Mouse (Mus musculus) erythroblast, embryonic 14.5 days (primary cell): ENCODE results near the gene Plekha7. TPM values are rescaled to one million over a fixed set of nuclear protein-coding genes. Genes with fewer than 3 reads are reported as not detected.

Experiments
- H3K27me3 ChIP-seq: 2 replicates; pipeline ENCODE4 v1.6.1; 2012; ENCODE audit warnings: inconsistent platforms; ENCODE audit not compliant: control insufficient read depth
- H3K36me3 ChIP-seq: 2 replicates; pipeline ENCODE4 v1.6.1; 2012; ENCODE audit warnings: mild to moderate bottlenecking, inconsistent platforms; ENCODE audit not compliant: control insufficient read depth
- H3K4me1 ChIP-seq: 2 replicates; pipeline ENCODE4 v1.6.1; 2012; ENCODE audit warnings: inconsistent platforms; ENCODE audit not compliant: control insufficient read depth
- H3K4me3 ChIP-seq: replicated peaks from 2 replicates; pipeline ENCODE3; 2012; ENCODE audit warnings: moderate library complexity, mild to moderate bottlenecking, inconsistent platforms
- H3K9me3 ChIP-seq: 2 replicates; pipeline ENCODE4 v1.6.1; 2012; ENCODE audit warnings: low read length, inconsistent platforms, mixed read lengths; ENCODE audit not compliant: control insufficient read depth
- GATA1 ChIP-seq: IDR thresholded peaks from 2 replicates; pipeline ENCODE4 v1.6.1; 2012; ENCODE audit warnings: low read length, inconsistent platforms, mixed read lengths
- TAL1 ChIP-seq: IDR thresholded peaks from 3 replicates; pipeline ENCODE4 v1.6.1; 2012; ENCODE audit warnings: low read length, inconsistent platforms, mixed read lengths
- polyA plus RNA-seq: library from polyadenylated mRNA; stranded (reverse); fragments of >175 nt; gene quantifications from 2 replicates; pipeline ENCODE4 v1.2.3, GENCODE M21; 2012

Plekha7 gene
- polyA plus RNA-seq, 1 experiment, result 0.19 TPM

GRCm38 (mm10) chr7:116323331-116323964, 15.3 kb upstream of the Plekha7 start:
- Histone ChIP-seq H3K4me3 (no peak overlapping the region), H3K36me3 (peaks cover 2% of the 10 kb centered on the region), H3K9me3 (no peaks in the 10 kb centered on the region), H3K4me1 (peaks cover 4% of the 10 kb centered on the region), H3K27me3 (no peaks in the 10 kb centered on the region)
- TF ChIP-seq GATA1, result no peak
- TF ChIP-seq TAL1, result no peak

- H3K27me3 ChIP-seq, result peaks cover 50% of the 10 kb centered on the region
- H3K4me1 ChIP-seq, result peaks cover 26% of the 10 kb centered on the region
- TF ChIP-seq TAL1 (no peak), GATA1 (no peak)
- no peaks in the 10 kb centered on the region; the same call in 1 of the 2 replicates for H3K9me3 ChIP-seq
- H3K4me3 ChIP-seq, result peak overlapping the region; percentile 52
- no peaks in the 10 kb centered on the region for H3K36me3 ChIP-seq
Observed at GRCm38 (mm10) chr7:116309456-116309855, 1.3 kb upstream of the Plekha7 start.

GRCm38 (mm10) chr7:116308632-116308991, 436 bp upstream of the Plekha7 start:
- peaks cover 26% of the 10 kb centered on the region for H3K4me1 ChIP-seq
- H3K9me3 ChIP-seq, result no peaks in the 10 kb centered on the region; the same call in 1 of the 2 replicates
- H3K4me3 ChIP-seq, result peak overlapping the region; percentile 74
- TF ChIP-seq GATA1, result no peak
- no peak for TF ChIP-seq TAL1
- peaks cover 50% of the 10 kb centered on the region for H3K27me3 ChIP-seq
- H3K36me3 ChIP-seq, result no peaks in the 10 kb centered on the region

GRCm38 (mm10) chr7:116307099-116307870, 891 bp downstream of the Plekha7 start:
- Histone ChIP-seq H3K4me1 (peaks cover 26% of the 10 kb centered on the region), H3K27me3 (peaks cover 50% of the 10 kb centered on the region), H3K9me3 (no peaks in the 10 kb centered on the region; the same call in 1 of the 2 replicates), H3K36me3 (no peaks in the 10 kb centered on the region), H3K4me3 (peak overlapping the region; percentile 74)
- TF ChIP-seq GATA1 (no peak), TAL1 (no peak)

GRCm38 (mm10) chr7:116306601-116307000, 1.6 kb downstream of the Plekha7 start:
- no peaks in the 10 kb centered on the region; the same call in 1 of the 2 replicates for H3K9me3 ChIP-seq
- no peak overlapping the region for H3K4me3 ChIP-seq
- no peaks in the 10 kb centered on the region for H3K36me3 ChIP-seq
- H3K27me3 ChIP-seq, result peaks cover 50% of the 10 kb centered on the region
- peaks cover 31% of the 10 kb centered on the region for H3K4me1 ChIP-seq
- TF ChIP-seq TAL1 (no peak), GATA1 (no peak)

GRCm38 (mm10) chr7:116301661-116302311, 6.4 kb downstream of the Plekha7 start:
- Histone ChIP-seq H3K27me3 (peaks cover 21% of the 10 kb centered on the region), H3K4me1 (peaks cover 9% of the 10 kb centered on the region)
- TF ChIP-seq TAL1 (no peak), GATA1 (no peak)

GRCm38 (mm10) chr7:116301144-116301543, 7.0 kb downstream of the Plekha7 start:
- Histone ChIP-seq H3K4me3 (no peak overlapping the region), H3K36me3 (no peaks in the 10 kb centered on the region), H3K4me1 (peaks cover 9% of the 10 kb centered on the region), H3K9me3 (no peaks in the 10 kb centered on the region), H3K27me3 (peaks cover 14% of the 10 kb centered on the region)
- no peak for TF ChIP-seq GATA1
- no peak for TF ChIP-seq TAL1

More at GRCm38 (mm10) chr7:116301661-116302311, 6.4 kb downstream of the Plekha7 start:
- no peaks in the 10 kb centered on the region for H3K36me3 ChIP-seq
- no peak overlapping the region for H3K4me3 ChIP-seq
- no peaks in the 10 kb centered on the region for H3K9me3 ChIP-seq

GRCm38 (mm10) chr7:116298851-116299250, 9.3 kb downstream of the Plekha7 start:
- Histone ChIP-seq H3K27me3 (no peaks in the 10 kb centered on the region), H3K4me1 (peaks cover 9% of the 10 kb centered on the region), H3K36me3 (no peaks in the 10 kb centered on the region), H3K4me3 (no peak overlapping the region), H3K9me3 (no peaks in the 10 kb centered on the region)
- TF ChIP-seq GATA1 (no peak), TAL1 (no peak)

- TF ChIP-seq TAL1 (no peak), GATA1 (no peak)
- Histone ChIP-seq H3K27me3 (no peaks in the 10 kb centered on the region), H3K36me3 (no peaks in the 10 kb centered on the region), H3K9me3 (no peaks in the 10 kb centered on the region), H3K4me1 (peaks cover 9% of the 10 kb centered on the region), H3K4me3 (no peak overlapping the region)
Observed at GRCm38 (mm10) chr7:116298389-116298788, 9.8 kb downstream of the Plekha7 start.
